Mouse (Mus musculus): Measurements from ENCODE around the gene Tgfb2. TPM values are rescaled to one million over a fixed set of nuclear protein-coding genes. Genes with fewer than 3 reads are reported as not detected.

Gene Tgfb2
- polyA plus RNA-seq, 1 experiment from 2014 or later, result 24.7 TPM

Other genes starting within 250 kb of the Tgfb2 start
- gene Rrp15, start 43.4 kb upstream of the Tgfb2 start, polyA plus RNA-seq (2014; fragmentation: Nextera tagmentation; extraction: Ambion mirVana), result 63.1 and 70.8 TPM in 2 replicates